Mouse (Mus musculus): Measurements from ENCODE around the gene Plekhm1. TPM values are rescaled to one million over a fixed set of nuclear protein-coding genes. Genes with fewer than 3 reads are reported as not detected.

Plekhm1 gene
- total and polyA plus RNA-seq, 3 experiments = 8.9 to 35.1 (median 11.7) TPM

GRCm38 (mm10) chr11:103406551-103406950 lies 5.9 kb downstream of the Plekhm1 start:
- ATAC-seq (ENCODE audit: extremely low read depth, insufficient number of reproducible peaks, low FRiP score, poor library complexity, severe bottlenecking) (no peak), DNase-seq (ENCODE audit: low spot score) (no peak)
- Histone ChIP-seq H3K9me3 (replicated peaks) (no peaks in the 10 kb centered on the region), H3K27me3 (ENCODE audit: insufficient read depth, low read length) (no peaks in the 10 kb centered on the region), H3K4me3 (ENCODE audit: low read depth, low read length) (no peak overlapping the region), H3K4me1 (ENCODE audit: insufficient read depth, low read depth, low read length) (peaks cover 49% of the 10 kb centered on the region), H3K36me3 (replicated peaks) (peaks cover 86% of the 10 kb centered on the region)
- no peak for TF ChIP-seq POLR2AphosphoS5 (IDR thresholded peaks at IDR 0.05; ENCODE audit: insufficient replicate concordance, low read depth, low read length)
- TF ChIP-seq GATA2 (IDR thresholded peaks at IDR 0.05; ENCODE audit: borderline replicate concordance, low read depth, low read length) = no peak
- TF ChIP-seq TAL1 (conservative IDR thresholded peaks at IDR 0.05; ENCODE audit: low read depth, low read length) = no peak
- TF ChIP-seq CTCF (IDR thresholded peaks at IDR 0.05; ENCODE audit: low read depth, low read length) = no peak
- no peak for TF ChIP-seq GATA1 (IDR thresholded peaks at IDR 0.05; ENCODE audit: borderline replicate concordance, low read length)

GRCm38 (mm10) chr11:103405814-103406213 lies 6.7 kb downstream of the Plekhm1 start:
- DNase-seq (ENCODE audit: low spot score) (no peak), ATAC-seq (ENCODE audit: extremely low read depth, insufficient number of reproducible peaks, low FRiP score, poor library complexity, severe bottlenecking) (no peak)
- Histone ChIP-seq H3K4me1 (ENCODE audit: insufficient read depth, low read depth, low read length) (peaks cover 46% of the 10 kb centered on the region), H3K4me3 (ENCODE audit: low read depth, low read length) (no peak overlapping the region), H3K27me3 (ENCODE audit: insufficient read depth, low read length) (no peaks in the 10 kb centered on the region), H3K36me3 (replicated peaks) (peaks cover 86% of the 10 kb centered on the region), H3K9me3 (replicated peaks) (no peaks in the 10 kb centered on the region)
- TF ChIP-seq GATA1 (IDR thresholded peaks at IDR 0.05; ENCODE audit: borderline replicate concordance, low read length) (no peak), GATA2 (IDR thresholded peaks at IDR 0.05; ENCODE audit: borderline replicate concordance, low read depth, low read length) (no peak), TAL1 (conservative IDR thresholded peaks at IDR 0.05; ENCODE audit: low read depth, low read length) (no peak), POLR2AphosphoS5 (IDR thresholded peaks at IDR 0.05; ENCODE audit: insufficient replicate concordance, low read depth, low read length) (no peak), CTCF (IDR thresholded peaks at IDR 0.05; ENCODE audit: low read depth, low read length) (no peak)

- Histone ChIP-seq H3K36me3 (replicated peaks) (peaks cover 85% of the 10 kb centered on the region), H3K9me3 (replicated peaks) (no peaks in the 10 kb centered on the region), H3K4me3 (ENCODE audit: low read depth, low read length) (no peak overlapping the region), H3K27me3 (ENCODE audit: insufficient read depth, low read length) (no peaks in the 10 kb centered on the region), H3K4me1 (ENCODE audit: insufficient read depth, low read depth, low read length) (peaks cover 50% of the 10 kb centered on the region)
- no peak for TF ChIP-seq CTCF (IDR thresholded peaks at IDR 0.05; ENCODE audit: low read depth, low read length)
- no peak for TF ChIP-seq GATA1 (IDR thresholded peaks at IDR 0.05; ENCODE audit: borderline replicate concordance, low read length)
- TF ChIP-seq TAL1 (conservative IDR thresholded peaks at IDR 0.05; ENCODE audit: low read depth, low read length) = 0 out of 2 replicates have a peak, but pooled peaks have one; percentile 40
- TF ChIP-seq POLR2AphosphoS5 (IDR thresholded peaks at IDR 0.05; ENCODE audit: insufficient replicate concordance, low read depth, low read length) = no peak
- ATAC-seq (ENCODE audit: extremely low read depth, insufficient number of reproducible peaks, low FRiP score, poor library complexity, severe bottlenecking) (no peak), DNase-seq (ENCODE audit: low spot score) (no peak)
Measured at GRCm38 (mm10) chr11:103404618-103405017, 7.9 kb downstream of the Plekhm1 start.

- no peak overlapping the region for H3K4me3 ChIP-seq (ENCODE audit: low read depth, low read length)
- TF ChIP-seq GATA1 (IDR thresholded peaks at IDR 0.05; ENCODE audit: borderline replicate concordance, low read length) (no peak), TAL1 (conservative IDR thresholded peaks at IDR 0.05; ENCODE audit: low read depth, low read length) (no peak), GATA2 (IDR thresholded peaks at IDR 0.05; ENCODE audit: borderline replicate concordance, low read depth, low read length) (no peak)
- H3K9me3 ChIP-seq (replicated peaks) = no peaks in the 10 kb centered on the region
- no peak for DNase-seq (ENCODE audit: low spot score)
- no peaks in the 10 kb centered on the region for H3K27me3 ChIP-seq (ENCODE audit: insufficient read depth, low read length)
- H3K4me1 ChIP-seq (ENCODE audit: insufficient read depth, low read depth, low read length) = peaks cover 58% of the 10 kb centered on the region
- no peak for ATAC-seq (ENCODE audit: extremely low read depth, insufficient number of reproducible peaks, low FRiP score, poor library complexity, severe bottlenecking)
- H3K36me3 ChIP-seq (replicated peaks) = peaks cover 83% of the 10 kb centered on the region
Measured at GRCm38 (mm10) chr11:103403776-103404175, 8.7 kb downstream of the Plekhm1 start.

- no peak for TF ChIP-seq GATA2 (IDR thresholded peaks at IDR 0.05; ENCODE audit: borderline replicate concordance, low read depth, low read length)
- TF ChIP-seq CTCF (IDR thresholded peaks at IDR 0.05; ENCODE audit: low read depth, low read length) = no peak
- TF ChIP-seq TAL1 (conservative IDR thresholded peaks at IDR 0.05; ENCODE audit: low read depth, low read length) = no peak
- no peak for TF ChIP-seq POLR2AphosphoS5 (IDR thresholded peaks at IDR 0.05; ENCODE audit: insufficient replicate concordance, low read depth, low read length)
- no peak for TF ChIP-seq GATA1 (IDR thresholded peaks at IDR 0.05; ENCODE audit: borderline replicate concordance, low read length)
- Histone ChIP-seq H3K9me3 (replicated peaks) (no peaks in the 10 kb centered on the region), H3K36me3 (replicated peaks) (peaks cover 79% of the 10 kb centered on the region), H3K4me3 (ENCODE audit: low read depth, low read length) (no peak overlapping the region), H3K27me3 (ENCODE audit: insufficient read depth, low read length) (no peaks in the 10 kb centered on the region), H3K4me1 (ENCODE audit: insufficient read depth, low read depth, low read length) (peaks cover 59% of the 10 kb centered on the region)
- ATAC-seq (ENCODE audit: extremely low read depth, insufficient number of reproducible peaks, low FRiP score, poor library complexity, severe bottlenecking) = no peak
- no peak for DNase-seq (ENCODE audit: low spot score)
Measured at GRCm38 (mm10) chr11:103402738-103403137, 9.7 kb downstream of the Plekhm1 start.

- DNase-seq (ENCODE audit: low spot score) (peak; percentile 37), ATAC-seq (ENCODE audit: extremely low read depth, insufficient number of reproducible peaks, low FRiP score, poor library complexity, severe bottlenecking) (no peak)
- no peak for TF ChIP-seq POLR2AphosphoS5 (IDR thresholded peaks at IDR 0.05; ENCODE audit: insufficient replicate concordance, low read depth, low read length)
- TF ChIP-seq CTCF (IDR thresholded peaks at IDR 0.05; ENCODE audit: low read depth, low read length) = peak; percentile 90
- TF ChIP-seq GATA2 (IDR thresholded peaks at IDR 0.05; ENCODE audit: borderline replicate concordance, low read depth, low read length) = no peak
- no peaks in the 10 kb centered on the region for H3K27me3 ChIP-seq (ENCODE audit: insufficient read depth, low read length)
- peaks cover 78% of the 10 kb centered on the region for H3K36me3 ChIP-seq (replicated peaks)
- H3K4me1 ChIP-seq (ENCODE audit: insufficient read depth, low read depth, low read length) = peaks cover 59% of the 10 kb centered on the region
- no peak overlapping the region for H3K4me3 ChIP-seq (ENCODE audit: low read depth, low read length)
- H3K9me3 ChIP-seq (replicated peaks) = no peaks in the 10 kb centered on the region
Measured at GRCm38 (mm10) chr11:103402198-103402597, 10.3 kb downstream of the Plekhm1 start.

- H3K4me1 ChIP-seq (ENCODE audit: insufficient read depth, low read depth, low read length) = peaks cover 51% of the 10 kb centered on the region
- DNase-seq (ENCODE audit: low spot score) (peak; percentile 44), ATAC-seq (ENCODE audit: extremely low read depth, insufficient number of reproducible peaks, low FRiP score, poor library complexity, severe bottlenecking) (peak; percentile 67)
- no peak overlapping the region for H3K4me3 ChIP-seq (ENCODE audit: low read depth, low read length)
- TF ChIP-seq TAL1 (conservative IDR thresholded peaks at IDR 0.05; ENCODE audit: low read depth, low read length) (no peak), CTCF (IDR thresholded peaks at IDR 0.05; ENCODE audit: low read depth, low read length) (no peak), GATA1 (IDR thresholded peaks at IDR 0.05; ENCODE audit: borderline replicate concordance, low read length) (no peak)
- H3K36me3 ChIP-seq (replicated peaks) = peaks cover 84% of the 10 kb centered on the region
- H3K9me3 ChIP-seq (replicated peaks) = no peaks in the 10 kb centered on the region
- no peaks in the 10 kb centered on the region for H3K27me3 ChIP-seq (ENCODE audit: insufficient read depth, low read length)
Measured at GRCm38 (mm10) chr11:103399986-103400385, 12.5 kb downstream of the Plekhm1 start.
